Mouse (Mus musculus): ENCODE results near the gene Sh3gl1. TPM values are rescaled to one million over a fixed set of nuclear protein-coding genes. Genes with fewer than 3 reads are reported as not detected.
"Not testable (repeated sequence)": the region's sequence is repeated elsewhere in the genome, so short reads cannot be mapped to it uniquely, and the experiment has no call there.

Gene Sh3gl1
- total RNA-seq (2021) = 10 to 100 TPM; 23.0 to 24.1 TPM
- long read RNA-seq, experiment 1, transcript Sh3gl1-201 (10 exons, 2,073 nt) = major isoform, 60 of 75 reads
- long read RNA-seq, experiment 1, partial matches to known transcripts = 2 of 75 reads
- long read RNA-seq, experiment 1, other reads (novel, unspliced or antisense) = 12 of 75 reads
- long read RNA-seq, experiment 2, transcript Sh3gl1-201 (10 exons, 2,073 nt) = major isoform, 62 of 69 reads
- long read RNA-seq, experiment 2, partial matches to known transcripts = 1 of 69 reads
- long read RNA-seq, experiment 2, other reads (novel, unspliced or antisense) = 6 of 69 reads

- peak; percentile 100 for DNase-seq
- intact Hi-C loops (cut with DNase I) = no loop called here
Observed at GRCm38 (mm10) chr17:56036176-56036900, at the start of gene Sh3gl1. Gene Sh3gl1, minus strand, starts transcription at chr17:56036635.

GRCm38 (mm10) chr17:56080781-56081585, 44.5 kb upstream of the Sh3gl1 start:
- peak in 1 of 2 experiments; percentile 38 for DNase-seq
- intact Hi-C loops (cut with DNase I) = no loop called here

- intact Hi-C loops (cut with DNase I) = no loop called here
- DNase-seq = no peak
Observed at GRCm38 (mm10) chr17:56079921-56080320, 43.5 kb upstream of the Sh3gl1 start.

GRCm38 (mm10) chr17:56078880-56079795, 42.7 kb upstream of the Sh3gl1 start, which contains the start of gene Hdgfl2:
Gene Hdgfl2, plus strand, starts transcription at chr17:56079634.
- intact Hi-C loops (cut with DNase I) = no loop called here
- DNase-seq = peak; percentile 99

GRCm38 (mm10) chr17:56078361-56078760, 41.9 kb upstream of the Sh3gl1 start:
- DNase-seq; intact Hi-C loops (cut with DNase I): not testable (repeated sequence)

GRCm38 (mm10) chr17:56077523-56077922, 41.1 kb upstream of the Sh3gl1 start:
- intact Hi-C loops (cut with DNase I) = no loop called here
- no peak for DNase-seq

GRCm38 (mm10) chr17:56074827-56075208, 38.4 kb upstream of the Sh3gl1 start, which contains the start of gene Ubxn6:
Gene Ubxn6, minus strand, starts transcription at chr17:56075028.
- DNase-seq = peak; percentile 98 to 99
- intact Hi-C loops (cut with DNase I) = loop anchor here (2.0 kb wide), 1 partner anchor 34 kb away; the partner anchor contains the start of gene Chaf1a

GRCm38 (mm10) chr17:56074097-56074826, 37.8 kb upstream of the Sh3gl1 start:
- intact Hi-C loops (cut with DNase I) = loop anchor here (2.0 kb wide), 1 partner anchor 33 kb away; the partner anchor contains the start of gene Chaf1a

GRCm38 (mm10) chr17:56072243-56072642, 35.8 kb upstream of the Sh3gl1 start:
- intact Hi-C loops (cut with DNase I) = no loop called here
- DNase-seq = no peak

More at GRCm38 (mm10) chr17:56074097-56074826, 37.8 kb upstream of the Sh3gl1 start:
- peak; percentile 82 to 86 for DNase-seq

GRCm38 (mm10) chr17:56071126-56071525, 34.7 kb upstream of the Sh3gl1 start:
- intact Hi-C loops (cut with DNase I) = no loop called here
- DNase-seq = no peak

- no peak for DNase-seq
- intact Hi-C loops (cut with DNase I) = no loop called here
Observed at GRCm38 (mm10) chr17:56069066-56069465, 32.6 kb upstream of the Sh3gl1 start.

GRCm38 (mm10) chr17:56066451-56066850, 30.0 kb upstream of the Sh3gl1 start:
- intact Hi-C loops (cut with DNase I) = no loop called here
- DNase-seq = no peak

GRCm38 (mm10) chr17:56065715-56066114, 29.3 kb upstream of the Sh3gl1 start:
- intact Hi-C loops (cut with DNase I); DNase-seq: not testable (repeated sequence)

- intact Hi-C loops (cut with DNase I) = no loop called here
- DNase-seq = no peak
Observed at GRCm38 (mm10) chr17:56062081-56062480, 25.6 kb upstream of the Sh3gl1 start.

- no peak for DNase-seq
Observed at GRCm38 (mm10) chr17:56057381-56058120, 21.1 kb upstream of the Sh3gl1 start.

GRCm38 (mm10) chr17:56055945-56056678, 19.7 kb upstream of the Sh3gl1 start:
- DNase-seq = no peak
- intact Hi-C loops (cut with DNase I) = no loop called here

More at GRCm38 (mm10) chr17:56057381-56058120, 21.1 kb upstream of the Sh3gl1 start:
- intact Hi-C loops (cut with DNase I) = no loop called here

GRCm38 (mm10) chr17:56054938-56055337, 18.5 kb upstream of the Sh3gl1 start:
- intact Hi-C loops (cut with DNase I) = no loop called here
- no peak for DNase-seq

Measured in heart, postnatal 14 days (tissue).